Mouse (Mus musculus) forebrain, postnatal 0 days (tissue): ENCODE measurements at regions not wholly inside any gene's neighbourhood (a gene's known extent, or its start where the extent isn't known, plus 50 kb on each side); places are given as distances from the start of the nearest gene placed in this dataset.
A peak's percentile ranks its signal among the peaks of the same experiment; 100 is the strongest.

Experiments used
- ATAC-seq: fragments of 200-750 bp; cut with Nextera tagmentation; 2 replicates; pipeline ENCODE4 v1.8.0; 2017; ENCODE audit warnings: mild to moderate bottlenecking, moderate library complexity
- DNase-seq: peaks from one replicate; pipeline ENCODE4 v3.0.0-alpha.2; 2015
- H3K27ac ChIP-seq: fragments of 300-500 bp; sonication (generic); 2 replicates; pipeline ENCODE4 v1.5.1; 2014; ENCODE audit warnings: low read depth, mild to moderate bottlenecking, antibody characterized with exemption, low read length, moderate library complexity, mixed read lengths
- H3K27me3 ChIP-seq: fragments of 300-500 bp; sonication (generic); 2 replicates; pipeline ENCODE4 v1.6.1; 2014; ENCODE audit warnings: mild to moderate bottlenecking, low read length, mixed read lengths; ENCODE audit not compliant: insufficient read depth
- H3K36me3 ChIP-seq: fragments of 300-500 bp; sonication (generic); 2 replicates; pipeline ENCODE4 v1.6.1; 2014; ENCODE audit warnings: mild to moderate bottlenecking, moderate library complexity; ENCODE audit not compliant: insufficient read depth
- H3K4me1 ChIP-seq: fragments of 300-500 bp; sonication (generic); 2 replicates; pipeline ENCODE4 v1.6.1; 2014; ENCODE audit warnings: antibody characterized with exemption; ENCODE audit not compliant: insufficient read depth
- H3K4me2 ChIP-seq: fragments of 300-500 bp; sonication (generic); 2 replicates; pipeline ENCODE4 v1.6.1; 2014; ENCODE audit warnings: low read depth, mild to moderate bottlenecking, moderate library complexity
- H3K4me3 ChIP-seq: fragments of 300-500 bp; sonication (generic); 2 replicates; pipeline ENCODE4 v1.5.1; 2014; ENCODE audit warnings: low read depth, low read length, mixed read lengths
- H3K9ac ChIP-seq: fragments of 300-500 bp; sonication (generic); 2 replicates; pipeline ENCODE4 v1.6.1; 2014; ENCODE audit warnings: mild to moderate bottlenecking
- H3K9me3 ChIP-seq: fragments of 300-500 bp; sonication (generic); 2 replicates; pipeline ENCODE4 v1.6.1; 2016; ENCODE audit warnings: low read length
- CTCF ChIP-seq: sonication (generic); IDR thresholded peaks from 2 replicates; pipeline ENCODE4 v1.5.1; 2016; ENCODE audit warnings: antibody characterized with exemption, control low read depth, low read depth
- WGBS: fragments of 180-500 bp; shearing (Covaris S2); extraction: QIAGEN DNeasy Blood & Tissue Kit; methylation state at CpG from one replicate; pipeline ENCODE4 v1.1.7; 2014; 5-methylcytosine and 5-hydroxymethylcytosine counted together

GRCm38 (mm10) chr14:90121071-90121470 lies 1649.9 kb upstream of the Pcdh20 start:
- H3K27me3 ChIP-seq, result no peaks in the 10 kb centered on the region
- no peak overlapping the region for H3K4me2 ChIP-seq
- no peaks in the 10 kb centered on the region for H3K36me3 ChIP-seq
- DNase-seq, result peak; percentile 10
- TF ChIP-seq CTCF, result no peak
- no peak for ATAC-seq
- no peaks in the 10 kb centered on the region for H3K9me3 ChIP-seq
- WGBS, result 49% methylated on average over 7 of the region's 7 CpGs
- H3K4me1 ChIP-seq, result no peaks in the 10 kb centered on the region
- no peak overlapping the region for H3K4me3 ChIP-seq
- H3K27ac ChIP-seq, result no peak overlapping the region
- H3K9ac ChIP-seq, result no peak overlapping the region
